Mouse (Mus musculus) hindbrain, postnatal 0 days (tissue): ENCODE results near the gene Eml2. TPM values are rescaled to one million over a fixed set of nuclear protein-coding genes. Genes with fewer than 3 reads are reported as not detected.
A peak's percentile ranks its signal among the peaks of the same experiment; 100 is the strongest.

Experiments
- ATAC-seq: fragments of 200-750 bp; cut with Nextera tagmentation; 2 replicates; pipeline ENCODE4 v1.8.0; 2017; ENCODE audit warnings: mild to moderate bottlenecking, moderate TSS enrichment, moderate library complexity
- DNase-seq: peaks from one replicate; pipeline ENCODE4 v3.0.0-alpha.2; 2015; ENCODE audit warnings: low spot score
- H3K27ac ChIP-seq: fragments of 300-500 bp; sonication (generic); 2 replicates; pipeline ENCODE4 v1.5.1; 2014; ENCODE audit warnings: mild to moderate bottlenecking
- H3K27me3 ChIP-seq: fragments of 300-500 bp; sonication (generic); 2 replicates; pipeline ENCODE4 v1.6.1; 2014; ENCODE audit warnings: low read length, mixed read lengths; ENCODE audit not compliant: insufficient read depth
- H3K36me3 ChIP-seq: fragments of 300-500 bp; sonication (generic); 2 replicates; pipeline ENCODE4 v1.6.1; 2014; ENCODE audit warnings: low read length, mixed read lengths; ENCODE audit not compliant: insufficient read depth
- H3K4me1 ChIP-seq: fragments of 300-500 bp; sonication (generic); 2 replicates; pipeline ENCODE4 v1.6.1; 2014; ENCODE audit warnings: antibody characterized with exemption, low read length, mixed read lengths; ENCODE audit not compliant: insufficient read depth
- H3K4me2 ChIP-seq: fragments of 300-500 bp; sonication (generic); 2 replicates; pipeline ENCODE4 v1.6.1; 2014; ENCODE audit warnings: low read depth, mild to moderate bottlenecking, low read length, moderate library complexity, mixed read lengths
- H3K4me3 ChIP-seq: fragments of 300-500 bp; sonication (generic); 2 replicates; pipeline ENCODE4 v1.5.1; 2014; ENCODE audit warnings: low read length
- H3K9ac ChIP-seq: fragments of 300-500 bp; sonication (generic); replicated peaks from 2 replicates; pipeline ENCODE4 v1.6.1; 2014; ENCODE audit warnings: mild to moderate bottlenecking, low read length, moderate library complexity, mixed read lengths
- H3K9me3 ChIP-seq: fragments of 300-500 bp; sonication (generic); 2 replicates; pipeline ENCODE4 v1.6.1; 2016; ENCODE audit warnings: low read length, mixed read lengths
- CTCF ChIP-seq: IDR thresholded peaks from 2 replicates; pipeline ENCODE4 v1.5.1; 2016; ENCODE audit warnings: antibody characterized with exemption, control low read depth, low read depth
- WGBS: fragments of 180-500 bp; shearing (Covaris S2); extraction: QIAGEN DNeasy Blood & Tissue Kit; methylation state at CpG from one replicate; pipeline ENCODE4 v1.1.7; 2014; 5-methylcytosine and 5-hydroxymethylcytosine counted together
- polyA plus RNA-seq: library from polyadenylated mRNA; unstranded; fragments of >200 nt; fragmentation: Nextera tagmentation; extraction: Ambion mirVana; gene quantifications from 2 replicates; pipeline ENCODE4 v1.2.1, GENCODE M21; 2015
- total RNA-seq: library from RNA; depleted of rRNA; stranded (reverse); fragments of >200 nt; gene quantifications from 2 replicates; pipeline ENCODE4 v1.2.3, GENCODE M21; 2014; rRNA removed

Eml2 gene
- total RNA-seq = 88.2 and 103 TPM in 2 replicates
- 15.0 and 18.9 TPM in 2 replicates for polyA plus RNA-seq

DNA sequence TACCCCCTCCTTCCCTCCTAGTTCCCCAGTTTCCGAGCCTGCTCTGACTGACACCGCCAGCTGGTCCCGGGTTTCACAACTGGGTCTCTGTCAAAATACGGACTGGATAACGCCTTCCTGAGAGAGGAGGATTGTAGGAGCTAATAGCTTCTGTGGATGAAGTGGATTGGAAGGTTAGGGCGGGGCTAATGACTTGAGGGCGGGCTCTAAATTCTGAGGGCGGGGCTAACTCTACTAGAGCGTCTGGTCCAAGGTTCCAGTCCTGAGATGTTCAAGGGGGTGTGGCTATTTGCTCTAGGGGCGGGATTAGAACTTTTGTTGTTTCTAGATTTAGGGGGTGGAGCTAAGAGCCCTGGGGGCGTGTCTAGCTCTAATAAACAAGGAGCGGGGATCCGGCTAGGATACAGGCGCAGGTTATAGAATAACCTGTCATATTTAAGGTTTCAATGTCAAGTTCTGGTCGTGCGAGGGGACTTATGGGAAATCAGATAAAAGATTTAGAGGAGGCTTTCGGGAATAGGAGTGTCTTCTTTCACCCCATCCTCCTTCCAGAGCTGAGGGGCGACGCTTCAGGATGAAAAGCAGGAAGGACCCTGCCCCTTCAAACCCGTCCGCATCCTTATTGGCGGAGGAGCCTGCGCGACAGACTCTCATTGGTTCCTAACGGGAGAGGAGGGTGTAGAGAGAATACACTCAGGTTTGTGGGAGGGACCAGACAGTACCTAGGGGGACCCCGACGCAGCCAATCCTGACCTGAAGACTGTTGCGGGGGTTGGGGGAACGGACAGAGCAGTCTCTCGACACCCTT lies at the start of gene Eml2:
Gene Eml2 (plus strand): TSS at position 714 of the 808 bp plus-strand sequence.
- 1% methylated on average over 30 of the region's 30 CpGs for WGBS
- Histone ChIP-seq H3K4me1 (peaks cover 5% of the 10 kb centered on the region; the same call in 1 of the 2 replicates), H3K36me3 (no peaks in the 10 kb centered on the region)

GRCm38 (mm10) chr7:19127744-19128143 lies 48.5 kb upstream of the Eml2 start:
- ATAC-seq = no peak
- H3K9ac ChIP-seq = no peak overlapping the region
- H3K27ac ChIP-seq = no peak overlapping the region
- 83% methylated on average over 5 of the region's 5 CpGs for WGBS
- H3K36me3 ChIP-seq = no peaks in the 10 kb centered on the region
- no peaks in the 10 kb centered on the region for H3K9me3 ChIP-seq
- DNase-seq = no peak
- H3K4me1 ChIP-seq = no peaks in the 10 kb centered on the region; the same call in 1 of the 2 replicates
- no peak overlapping the region for H3K4me3 ChIP-seq
- no peaks in the 10 kb centered on the region for H3K27me3 ChIP-seq
- H3K4me2 ChIP-seq = no peak overlapping the region
- no peak for TF ChIP-seq CTCF

More for the DNA sequence above, at the start of gene Eml2:
- Histone ChIP-seq H3K4me3 (peak within 1 kb of the TSS; percentile 63), H3K27me3 (0 out of 2 replicates have a peak, but pooled peaks cover 5% of the 10 kb centered on the region), H3K4me2 (peak within 1 kb of the TSS; percentile 63), H3K9ac (peak within 1 kb of the TSS; percentile 70), H3K27ac (peak within 1 kb of the TSS; percentile 70), H3K9me3 (no peaks in the 10 kb centered on the region)
- no peak for TF ChIP-seq CTCF
- DNase-seq = peak; percentile 92
- ATAC-seq = peak; percentile 94

DNA sequence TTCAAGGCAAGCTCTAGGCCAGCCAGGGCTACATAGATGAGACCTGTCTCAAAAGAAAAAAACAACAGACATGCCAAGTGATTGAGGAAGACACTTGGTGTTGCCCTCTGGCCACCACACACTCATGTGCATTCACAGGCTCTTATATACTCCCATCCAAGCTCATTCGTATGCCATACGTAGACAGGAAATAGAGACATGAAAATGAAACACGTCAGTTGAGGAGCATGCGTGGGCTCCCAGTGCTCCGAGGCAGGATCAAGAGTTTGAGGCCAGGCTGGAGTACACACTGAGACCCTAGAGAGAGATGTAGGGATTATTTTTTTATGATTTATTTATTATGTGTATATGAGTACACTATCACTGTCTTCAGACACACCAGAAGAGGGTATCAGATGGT lies 46.8 kb upstream of the Eml2 start:
- H3K36me3 ChIP-seq = no peaks in the 10 kb centered on the region
- H3K27ac ChIP-seq = no peak overlapping the region
- no peaks in the 10 kb centered on the region for H3K9me3 ChIP-seq
- H3K4me2 ChIP-seq = no peak overlapping the region
- 93% methylated on average over 5 of the region's 5 CpGs for WGBS
- DNase-seq (no peak), ATAC-seq (no peak)
- no peak for TF ChIP-seq CTCF
- no peaks in the 10 kb centered on the region; the same call in 1 of the 2 replicates for H3K4me1 ChIP-seq
- no peak overlapping the region for H3K4me3 ChIP-seq
- H3K9ac ChIP-seq = no peak overlapping the region
- H3K27me3 ChIP-seq = no peaks in the 10 kb centered on the region

DNA sequence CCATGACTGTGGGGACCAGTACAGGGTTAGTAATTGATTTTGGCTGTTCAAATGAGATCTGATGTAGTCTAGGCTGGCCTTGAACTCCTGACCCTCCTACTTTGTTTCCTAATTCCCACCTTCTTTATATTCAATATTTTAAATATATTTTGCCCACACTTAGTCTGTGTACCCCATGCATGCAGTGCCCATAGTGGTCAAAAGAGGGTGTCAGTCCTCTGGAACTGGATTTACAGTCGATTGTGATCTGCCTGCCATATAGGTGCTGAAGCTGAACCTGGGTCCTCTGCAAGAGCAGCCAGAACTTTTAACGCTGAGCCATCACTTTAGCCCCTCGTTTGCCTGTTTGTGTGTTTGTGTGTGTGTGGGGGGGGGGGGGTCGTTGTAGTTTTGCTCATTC lies 45.6 kb upstream of the Eml2 start:
- no peaks in the 10 kb centered on the region; the same call in 1 of the 2 replicates for H3K4me1 ChIP-seq
- no peak for ATAC-seq

GRCm38 (mm10) chr7:19131324-19131848 lies 44.8 kb upstream of the Eml2 start:
- H3K36me3 ChIP-seq = no peaks in the 10 kb centered on the region; the same call in 1 of the 2 replicates
- H3K9ac ChIP-seq = peak overlapping the region; percentile 44
- H3K4me3 ChIP-seq = peak overlapping the region; percentile 40
- H3K4me2 ChIP-seq = peak overlapping the region; percentile 64
- no peaks in the 10 kb centered on the region for H3K9me3 ChIP-seq
- DNase-seq = peak; percentile 99
- peak; percentile 81 for TF ChIP-seq CTCF
- H3K27me3 ChIP-seq = no peaks in the 10 kb centered on the region
- H3K4me1 ChIP-seq = no peaks in the 10 kb centered on the region; the same call in 1 of the 2 replicates
- ATAC-seq = peak; percentile 99
- under 1% methylated on average over 39 of the region's 39 CpGs for WGBS
- peak overlapping the region; percentile 86 for H3K27ac ChIP-seq

More for the DNA sequence above, 45.6 kb upstream of the Eml2 start:
- H3K27me3 ChIP-seq = no peaks in the 10 kb centered on the region
- H3K9me3 ChIP-seq = no peaks in the 10 kb centered on the region
- peak; percentile 41 for DNase-seq
- no peaks in the 10 kb centered on the region for H3K36me3 ChIP-seq
- peak overlapping the region; percentile 40 for H3K4me3 ChIP-seq
- TF ChIP-seq CTCF = peak; percentile 30; the same call in 1 of the 2 replicates
- H3K9ac ChIP-seq = peak overlapping the region; percentile 44
- peak overlapping the region; percentile 64 for H3K4me2 ChIP-seq
- WGBS = 28% methylated on average over 4 of the region's 4 CpGs
- peak overlapping the region; percentile 86 for H3K27ac ChIP-seq

DNA sequence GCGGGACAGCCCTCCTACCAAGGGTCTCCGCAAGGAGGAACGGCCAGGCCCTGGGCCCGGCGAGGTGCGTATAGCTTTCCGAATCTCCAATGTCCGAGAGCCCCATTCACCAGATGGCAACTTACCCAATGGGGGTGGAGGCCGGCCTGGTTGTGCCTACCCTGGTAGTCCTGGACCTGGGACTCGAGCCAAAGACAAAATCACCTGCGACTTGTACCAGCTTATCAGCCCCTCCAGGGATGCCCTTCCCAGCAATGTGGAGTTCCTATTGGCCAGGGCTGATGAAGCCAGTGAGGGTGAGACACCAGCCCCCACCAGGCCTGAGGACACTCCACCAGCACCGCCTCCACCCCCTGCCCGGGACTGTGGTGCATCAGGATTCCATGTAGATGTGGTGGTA lies 40.1 kb upstream of the Eml2 start:
- Histone ChIP-seq H3K4me3 (no peak overlapping the region), H3K4me2 (no peak overlapping the region), H3K27ac (no peak overlapping the region), H3K9ac (no peak overlapping the region), H3K9me3 (no peaks in the 10 kb centered on the region), H3K4me1 (no peaks in the 10 kb centered on the region; the same call in 1 of the 2 replicates), H3K36me3 (peaks cover 36% of the 10 kb centered on the region), H3K27me3 (no peaks in the 10 kb centered on the region)
- TF ChIP-seq CTCF = no peak
- ATAC-seq (no peak), DNase-seq (no peak)
- 93% methylated on average over 13 of the region's 13 CpGs for WGBS
